Mouse (Mus musculus) gastrocnemius, adult 8-10 months (tissue): ENCODE measurements at regions not wholly inside any gene's neighbourhood (a gene's known extent, or its start where the extent isn't known, plus 50 kb on each side); places are given as distances from the start of the nearest gene placed in this dataset.

ENCODE experiments used
- DNase-seq, 2 experiments: peaks; one replicate each; pipeline ENCODE4 v3.0.0; 2022; ENCODE audit warnings: low spot score in 2 of 2

- no peak for DNase-seq
Observed at GRCm38 (mm10) chr14:114804643-114805042, 287.4 kb upstream of the Gpc5 start.

- no peak for DNase-seq
Observed at GRCm38 (mm10) chr14:114808621-114809020, 283.4 kb upstream of the Gpc5 start.

DNA sequence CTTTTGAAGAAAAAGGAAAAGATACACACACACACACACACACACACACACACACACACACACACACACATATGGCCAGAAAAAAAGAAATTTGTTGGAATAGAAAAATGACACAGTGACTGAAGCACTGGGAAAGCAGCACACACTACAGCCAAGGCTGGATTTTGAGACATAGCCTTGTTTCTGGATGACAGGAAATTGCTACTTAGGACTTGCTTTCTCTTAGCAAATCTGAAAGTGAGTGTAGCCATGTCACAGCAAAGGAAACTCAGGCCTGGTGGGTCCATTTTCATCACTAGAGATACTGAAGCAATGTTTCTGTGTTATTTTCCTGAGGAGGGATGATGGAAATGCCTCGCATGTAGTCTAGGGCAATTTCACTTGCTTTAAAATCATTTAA is 271.3 kb upstream of the Gpc5 start:
- DNase-seq: no peak

- DNase-seq: no peak
Observed at GRCm38 (mm10) chr14:114821098-114821594, 270.9 kb upstream of the Gpc5 start.

DNA sequence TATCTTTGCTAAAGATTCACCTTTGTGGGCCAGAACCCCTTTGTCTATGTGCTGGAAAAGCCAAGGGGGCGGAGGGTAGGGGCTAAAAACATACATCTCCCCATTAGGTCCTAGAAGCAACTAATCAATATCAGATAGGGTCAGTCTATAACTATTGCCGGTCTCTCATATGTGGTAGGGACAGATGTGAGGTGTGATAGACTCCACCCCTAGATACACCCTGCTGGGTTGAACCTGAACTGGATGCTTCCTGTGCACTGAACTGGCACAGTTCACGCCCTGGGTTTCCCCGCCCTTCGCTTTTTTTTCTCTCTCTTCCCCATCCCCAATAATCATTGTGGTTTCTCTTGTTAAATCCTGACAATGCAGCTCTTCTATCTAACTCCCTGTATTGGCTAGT is 270.3 kb upstream of the Gpc5 start:
- DNase-seq: no peak

GRCm38 (mm10) chr14:114826662-114827321 is 265.2 kb upstream of the Gpc5 start:
- DNase-seq: no peak

GRCm38 (mm10) chr14:114829310-114829709 is 262.7 kb upstream of the Gpc5 start:
- no peak for DNase-seq

GRCm38 (mm10) chr14:114832987-114833386 is 259.0 kb upstream of the Gpc5 start:
- no peak for DNase-seq

DNA sequence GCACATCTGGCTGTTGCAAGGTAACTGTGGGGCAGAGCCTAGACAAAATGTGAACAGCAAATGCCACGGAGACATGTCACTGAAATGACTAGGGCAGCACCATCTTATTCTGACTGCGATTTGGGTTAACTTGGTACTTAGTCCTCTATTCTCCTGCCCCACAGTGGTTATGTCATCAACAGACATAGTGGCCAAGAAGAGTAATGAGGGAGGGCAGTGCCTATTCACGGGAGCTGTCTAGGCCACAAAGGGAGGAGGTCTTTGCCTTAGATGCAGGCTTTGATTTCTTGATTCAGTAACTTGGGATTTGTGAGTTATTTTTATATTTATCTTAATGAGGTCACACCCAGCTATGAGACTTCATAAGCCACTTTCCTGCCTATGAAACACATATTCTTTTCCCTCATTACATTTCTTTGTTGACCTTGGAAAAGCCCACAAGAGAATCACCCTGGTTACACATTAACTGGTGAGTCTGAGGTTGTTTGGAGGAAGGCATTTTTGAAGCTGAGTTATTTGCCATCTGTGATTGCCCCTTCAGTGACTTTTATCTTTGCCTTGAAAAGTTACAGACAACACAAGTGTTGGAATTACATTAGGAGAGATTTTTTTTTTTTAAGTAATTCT is 255.2 kb upstream of the Gpc5 start:
- no peak for DNase-seq

DNA sequence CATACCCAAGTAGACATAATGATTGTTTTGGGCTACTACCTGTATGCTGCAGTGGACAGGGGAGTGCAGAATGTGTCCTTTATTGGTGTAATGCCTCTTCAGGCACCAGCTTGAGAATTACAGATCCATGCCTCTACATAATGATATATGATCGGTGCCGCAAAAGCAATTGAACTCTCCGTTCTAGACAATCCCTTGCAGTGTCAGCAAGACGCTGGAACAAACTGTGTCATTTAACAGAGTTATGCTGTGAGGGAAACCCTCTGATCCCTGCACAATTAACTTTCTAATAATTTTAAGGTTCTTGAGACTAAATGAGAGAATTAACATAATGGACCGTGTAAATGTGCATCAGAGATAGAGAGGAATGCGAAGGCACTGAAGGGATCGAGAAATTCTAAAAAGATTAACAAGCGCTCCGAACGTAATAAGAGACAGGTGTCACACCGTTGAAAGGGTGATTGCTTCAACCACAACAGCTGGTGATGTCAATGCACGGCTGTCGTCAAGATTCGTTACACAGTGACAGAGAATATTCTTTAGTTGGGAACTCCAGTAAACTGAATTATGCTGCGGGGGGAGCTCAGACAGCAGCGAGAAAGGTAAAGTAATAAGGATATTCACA is 254.3 kb upstream of the Gpc5 start:
- no peak for DNase-seq

DNA sequence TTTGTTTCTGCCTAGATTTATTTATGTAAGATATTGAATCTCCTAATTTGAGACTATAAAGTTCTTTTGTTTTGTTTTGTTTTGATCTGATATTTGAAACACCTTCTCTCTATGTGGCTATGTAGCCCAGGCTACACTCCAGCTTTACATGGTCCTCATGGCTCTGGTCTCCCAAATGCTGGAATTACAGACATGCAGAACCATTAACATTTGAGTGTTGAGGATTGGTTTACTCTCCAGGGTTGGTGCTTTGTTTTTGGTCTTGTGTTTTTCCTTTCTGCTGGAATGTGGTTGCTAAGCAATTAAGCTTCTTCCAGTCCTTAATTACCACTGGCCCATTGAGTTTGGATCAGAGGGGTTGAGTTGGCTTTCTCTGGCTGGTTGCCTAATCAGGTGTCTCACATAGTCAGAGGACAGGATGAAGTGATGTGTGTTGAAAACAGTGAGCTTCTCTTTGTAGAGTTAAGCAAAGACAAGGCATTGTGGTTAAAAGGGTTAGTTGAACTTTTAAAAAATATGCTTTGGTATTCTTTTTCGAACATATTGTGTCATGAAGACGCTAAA is 252.6 kb upstream of the Gpc5 start:
- no peak for DNase-seq

GRCm38 (mm10) chr14:114840766-114841165 is 251.2 kb upstream of the Gpc5 start:
- no peak for DNase-seq

- no peak for DNase-seq
Observed at GRCm38 (mm10) chr14:114841552-114841951, 250.5 kb upstream of the Gpc5 start.

- DNase-seq: no peak
Observed at GRCm38 (mm10) chr14:114842327-114842726, 249.7 kb upstream of the Gpc5 start.

- no peak for DNase-seq
Observed at GRCm38 (mm10) chr14:114843105-114843743, 248.8 kb upstream of the Gpc5 start.

DNA sequence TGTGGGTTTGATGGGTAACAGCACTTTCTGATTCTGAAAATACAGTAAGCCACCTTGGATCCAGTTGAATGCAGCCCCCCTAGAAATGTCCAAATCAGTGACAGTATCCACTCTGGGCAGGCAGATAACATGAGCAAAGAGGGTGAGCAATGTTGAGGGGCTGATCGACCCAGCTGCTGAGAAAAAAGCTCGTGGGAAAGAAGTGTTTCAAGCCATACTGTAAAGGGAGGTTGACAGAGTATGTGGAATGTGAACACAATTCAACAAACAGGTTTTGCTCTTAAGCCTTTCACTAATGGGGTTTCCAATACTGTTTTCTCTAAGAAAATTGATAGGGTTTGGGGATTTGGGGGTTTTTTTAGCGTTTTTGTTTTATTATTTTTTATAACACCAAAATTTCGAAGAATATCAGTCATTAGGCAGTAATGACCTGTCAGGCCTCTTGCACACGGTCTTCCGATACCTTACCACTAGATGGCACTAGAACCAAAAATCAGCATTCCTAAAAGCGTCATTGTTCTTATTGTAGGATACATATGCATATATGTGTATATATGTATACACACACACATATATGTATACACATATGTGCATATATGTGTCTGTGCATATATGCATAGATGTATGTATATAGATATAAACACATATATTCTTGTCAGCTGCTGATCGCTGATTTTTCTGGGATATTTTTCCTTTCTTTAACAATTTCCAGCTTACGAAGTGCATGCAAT is 237.5 kb upstream of the Gpc5 start:
- DNase-seq: no peak

GRCm38 (mm10) chr14:114855055-114855740 is 236.8 kb upstream of the Gpc5 start:
- DNase-seq: no peak

GRCm38 (mm10) chr14:114855746-114856145 is 236.3 kb upstream of the Gpc5 start:
- no peak for DNase-seq

GRCm38 (mm10) chr14:114856243-114857031 is 235.6 kb upstream of the Gpc5 start:
- no peak for DNase-seq

DNA sequence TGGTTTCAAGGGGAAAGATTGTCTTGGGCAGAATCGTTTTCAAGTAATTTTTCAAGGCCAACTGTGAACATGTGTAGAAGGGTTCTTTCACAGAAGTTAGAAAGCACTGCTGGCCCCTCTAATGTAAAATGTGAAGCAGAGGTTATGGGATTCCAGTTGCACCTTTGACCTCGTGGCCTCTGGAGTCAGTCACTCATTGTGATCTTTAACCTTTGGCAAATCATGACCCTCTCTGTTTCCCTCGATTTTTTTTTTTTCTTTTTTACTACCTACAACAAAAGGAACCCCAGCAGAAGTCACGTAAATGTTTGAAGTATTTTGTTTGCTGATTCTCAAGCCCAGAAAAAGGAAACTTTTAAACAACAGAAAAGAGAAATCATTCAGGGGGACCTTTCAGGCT is 234.8 kb upstream of the Gpc5 start:
- DNase-seq: no peak
